Mouse (Mus musculus) ovary, postnatal 36 days (tissue): ENCODE data around the gene Aqp7.
"Not testable (repeated sequence)": the region's sequence is repeated elsewhere in the genome, so short reads cannot be mapped to it uniquely, and the experiment has no call there.

Experiments used
- DNase-seq: peaks from one replicate; pipeline ENCODE4 v3.0.0; 2022; ENCODE audit warnings: low spot score, mixed read lengths

Aqp7 gene

DNA sequence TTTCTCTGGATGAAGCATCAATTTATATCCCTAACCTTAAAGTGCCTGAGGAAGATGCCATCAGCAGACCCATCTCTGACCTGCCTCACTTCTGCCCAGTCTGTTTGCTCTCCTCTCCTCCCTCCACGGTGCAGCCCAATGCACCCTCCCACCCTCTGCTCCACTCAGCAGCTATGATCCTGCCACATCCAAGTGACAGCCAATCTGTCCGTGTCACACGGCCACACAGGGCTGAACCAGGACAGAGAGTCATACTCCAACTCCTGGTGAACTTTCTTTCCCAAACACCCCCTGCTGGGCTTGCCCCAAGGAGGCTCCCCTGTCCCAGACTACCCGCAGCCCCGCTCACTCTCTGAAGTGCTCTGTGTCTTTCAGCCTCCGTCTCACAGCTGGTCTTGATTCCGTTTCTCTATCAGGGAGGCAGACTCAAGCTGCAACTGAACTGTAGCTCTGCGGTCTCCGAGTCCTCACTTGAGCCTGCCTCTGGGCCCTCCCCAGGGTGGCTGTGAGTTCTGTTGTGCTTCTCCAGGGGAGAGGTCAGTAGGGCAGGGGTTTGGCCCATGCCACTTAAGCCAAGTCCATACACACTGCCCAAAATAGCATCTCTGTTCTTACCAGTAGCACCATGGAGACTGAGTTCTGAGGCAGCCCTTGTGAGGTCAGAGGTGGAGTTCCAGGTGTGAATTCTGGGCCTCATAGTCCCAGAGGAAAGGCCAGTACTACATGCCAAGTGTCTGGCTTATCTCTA lies at the start of gene Aqp7:
Gene Aqp7 (minus strand): TSS at position 616 of the 748 bp plus-strand sequence.
- DNase-seq: no peak

GRCm38 (mm10) chr4:41097381-41097780 lies 49.4 kb upstream of the Aqp7 start:
- DNase-seq: no peak

GRCm38 (mm10) chr4:41096794-41097193 lies 48.9 kb upstream of the Aqp7 start:
- DNase-seq: no peak

- no peak for DNase-seq
These were observed 48.2 kb upstream of the Aqp7 start for GRCm38 (mm10) chr4:41096169-41096568.

DNA sequence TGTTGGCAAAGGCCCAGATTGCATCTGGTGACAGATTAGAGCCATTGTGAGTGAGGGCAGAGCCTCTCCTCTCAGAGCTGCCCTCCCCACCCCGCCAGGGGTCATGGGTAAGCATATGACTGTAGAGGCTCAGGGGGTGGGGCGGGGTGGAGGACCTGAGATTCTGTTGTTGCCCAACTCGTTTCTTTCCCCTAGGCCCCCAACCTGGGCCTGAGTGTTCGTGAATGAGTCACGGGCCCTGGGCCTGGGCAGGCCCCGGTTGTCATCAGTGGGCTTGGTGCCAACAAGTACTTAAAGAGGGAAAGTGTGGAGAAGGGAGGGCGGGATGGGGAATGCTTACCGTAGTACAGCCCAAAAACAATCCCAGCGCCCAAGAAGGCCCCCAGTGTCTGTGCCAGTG lies 46.4 kb upstream of the Aqp7 start:
- no peak for DNase-seq

DNA sequence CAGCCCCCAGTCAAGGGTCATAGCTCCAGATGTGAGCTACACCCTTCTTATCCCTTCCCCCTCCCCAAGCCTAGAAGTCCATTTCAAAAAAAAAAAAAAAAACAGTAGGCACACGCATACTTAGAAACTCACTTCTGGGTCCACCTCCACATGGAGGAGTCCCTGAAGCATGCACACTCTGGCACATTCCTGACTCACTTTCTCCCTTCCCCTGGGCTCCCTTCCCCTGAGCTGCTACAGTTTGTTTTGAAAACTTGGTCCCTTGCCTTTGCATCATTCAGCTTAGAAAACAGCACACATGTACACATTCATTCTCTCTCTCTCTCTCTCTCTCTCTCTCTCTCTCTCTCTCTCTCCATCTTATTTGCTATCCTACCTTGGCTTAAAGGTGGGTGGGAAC lies 45.0 kb upstream of the Aqp7 start:
- DNase-seq: no peak

DNA sequence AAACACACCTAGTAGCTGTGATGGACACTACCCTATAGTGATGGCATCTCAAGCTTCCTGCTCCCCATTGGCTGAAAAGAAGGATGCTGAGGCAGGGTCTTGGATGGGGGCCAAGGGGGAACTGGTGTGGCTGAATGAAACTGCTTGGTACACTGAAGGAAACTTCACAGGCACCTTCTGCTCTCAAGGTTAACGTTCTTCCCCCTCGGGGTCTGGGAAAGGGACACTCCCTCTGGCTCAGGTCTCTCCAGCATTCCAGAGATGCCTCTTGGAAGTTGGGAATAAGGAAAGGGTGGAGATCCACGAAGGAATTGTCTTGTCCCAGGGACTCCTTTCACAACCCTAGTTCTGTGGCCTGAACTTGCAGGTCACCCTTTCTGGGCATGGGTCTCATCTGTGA lies 43.5 kb upstream of the Aqp7 start:
- no peak for DNase-seq

DNA sequence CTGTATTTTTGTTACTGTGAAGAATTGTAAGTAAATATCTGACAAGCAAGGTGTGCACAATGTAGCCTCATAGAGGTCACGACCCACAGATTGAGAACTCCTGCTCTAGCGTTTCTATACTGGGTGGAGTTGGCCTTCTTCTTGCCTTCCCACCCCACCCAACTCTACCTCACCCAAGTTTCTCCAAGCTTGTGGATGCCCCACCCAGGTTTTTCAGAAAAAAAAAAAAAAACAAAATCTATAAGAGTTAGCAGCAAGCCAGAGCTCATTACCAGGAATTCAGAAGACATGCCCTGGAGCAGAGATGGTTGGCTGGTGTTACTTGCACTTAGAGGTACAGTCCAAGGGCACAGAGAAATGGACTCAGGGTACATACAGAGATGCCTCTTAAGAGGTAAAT lies 41.8 kb upstream of the Aqp7 start:
- no peak for DNase-seq

DNA sequence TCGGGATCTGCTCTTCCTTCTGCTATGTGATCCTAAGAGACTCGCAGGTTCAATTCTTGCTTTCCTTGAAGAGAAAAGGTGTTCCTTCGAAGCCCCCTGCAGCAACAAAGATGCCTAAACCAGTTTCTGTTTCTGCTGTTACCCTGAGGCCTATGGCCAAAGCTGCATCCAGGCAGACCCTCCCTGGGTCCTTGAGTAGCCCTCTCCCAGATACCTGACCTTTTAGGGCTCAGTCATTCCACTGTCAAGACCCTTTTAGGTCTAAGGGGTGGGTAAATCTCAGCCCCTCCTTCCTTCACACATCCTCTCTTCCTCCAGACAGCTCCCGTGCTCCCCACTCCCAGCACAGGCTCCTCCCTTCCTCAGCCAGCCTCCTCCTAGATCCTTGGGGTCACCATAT lies 41.2 kb upstream of the Aqp7 start:
- no peak for DNase-seq

GRCm38 (mm10) chr4:41087459-41088298 lies 39.7 kb upstream of the Aqp7 start:
- DNase-seq: no peak

GRCm38 (mm10) chr4:41086947-41087346 lies 39.0 kb upstream of the Aqp7 start:
- no peak for DNase-seq

GRCm38 (mm10) chr4:41084819-41085218 lies 36.9 kb upstream of the Aqp7 start:
- DNase-seq: no peak

- not testable (repeated sequence) for DNase-seq
These were observed 34.9 kb upstream of the Aqp7 start for GRCm38 (mm10) chr4:41082803-41083202.

DNA sequence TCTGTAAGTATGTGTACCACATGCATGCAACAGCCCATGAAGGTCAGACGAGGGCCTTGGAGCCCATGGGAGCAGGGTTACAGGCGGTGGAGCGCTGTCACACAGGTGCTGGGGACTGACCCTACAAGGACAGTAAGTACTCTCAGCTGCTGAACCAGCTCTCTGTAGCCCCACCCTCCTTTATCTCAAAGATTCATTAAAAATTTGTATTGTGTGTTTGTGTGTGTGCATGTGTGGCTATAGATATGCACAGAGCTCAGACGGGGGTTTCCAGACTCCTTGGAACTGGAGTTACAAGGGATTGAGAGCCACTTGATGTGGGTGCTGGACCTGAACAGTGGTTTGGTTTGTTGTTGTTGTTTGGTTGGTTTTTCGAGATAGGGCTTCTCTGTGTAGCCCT lies 33.8 kb upstream of the Aqp7 start:
- no peak for DNase-seq

DNA sequence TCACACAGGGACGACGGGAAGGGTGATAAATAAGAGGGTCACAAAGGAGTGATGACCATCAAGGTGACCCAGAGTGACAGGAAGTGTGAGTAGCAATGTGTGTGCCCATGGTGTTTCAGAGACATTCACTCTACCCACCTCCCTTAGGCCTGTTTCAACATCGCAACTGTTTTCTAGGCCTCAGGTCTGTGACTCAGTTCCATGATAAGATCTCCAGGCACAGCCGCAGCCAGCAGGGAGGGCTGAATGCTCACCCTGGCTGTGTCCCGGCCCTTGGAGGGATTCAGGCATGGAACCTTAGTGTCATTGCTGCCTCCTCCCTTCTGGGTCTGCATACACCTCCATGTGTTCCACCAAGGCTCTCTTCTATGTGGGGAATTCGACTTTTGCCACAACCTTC lies 30.8 kb upstream of the Aqp7 start:
- DNase-seq: no peak

GRCm38 (mm10) chr4:41074461-41074860 lies 26.5 kb upstream of the Aqp7 start:
- DNase-seq: no peak

DNA sequence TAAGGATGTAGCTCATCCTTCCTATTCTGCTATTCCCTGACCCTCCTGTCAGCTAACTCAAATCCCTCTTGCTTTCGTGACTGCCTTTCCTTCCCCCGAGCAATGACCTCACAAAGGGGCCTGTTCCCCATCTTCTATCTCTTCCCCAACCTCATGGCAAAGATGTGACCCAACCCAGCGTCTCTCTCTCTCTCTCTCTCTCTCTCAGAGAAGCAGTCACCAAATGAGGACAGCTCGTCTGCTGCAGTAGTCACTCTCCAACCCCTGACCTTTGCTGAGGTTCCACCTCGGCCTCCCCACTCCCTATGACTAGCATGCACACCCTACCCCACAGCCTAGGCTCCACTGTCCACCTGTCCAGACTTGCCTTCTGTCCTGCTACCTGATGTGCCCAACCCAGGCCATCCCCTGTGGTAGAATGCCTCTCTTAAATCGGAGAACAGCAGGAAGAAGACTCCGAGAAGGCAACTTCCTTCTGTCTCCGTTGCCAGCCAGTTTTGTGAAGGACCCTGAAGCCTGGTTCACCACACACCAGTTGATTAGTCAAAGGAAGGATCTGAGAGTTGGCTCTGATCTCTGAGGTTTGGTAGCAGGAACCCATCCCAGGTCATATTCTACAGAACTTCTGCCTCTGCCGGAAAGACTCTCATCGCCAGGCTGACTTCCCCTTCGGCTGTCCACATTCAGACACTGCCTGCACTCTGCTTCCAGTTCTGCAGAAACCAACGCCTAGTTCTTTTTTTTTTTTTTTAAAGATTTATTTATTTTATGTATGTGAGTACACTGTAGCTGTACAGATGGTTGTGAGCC lies 25.3 kb upstream of the Aqp7 start:
- no peak for DNase-seq

- DNase-seq: no peak
These were observed 23.8 kb upstream of the Aqp7 start for GRCm38 (mm10) chr4:41071500-41072429.

DNA sequence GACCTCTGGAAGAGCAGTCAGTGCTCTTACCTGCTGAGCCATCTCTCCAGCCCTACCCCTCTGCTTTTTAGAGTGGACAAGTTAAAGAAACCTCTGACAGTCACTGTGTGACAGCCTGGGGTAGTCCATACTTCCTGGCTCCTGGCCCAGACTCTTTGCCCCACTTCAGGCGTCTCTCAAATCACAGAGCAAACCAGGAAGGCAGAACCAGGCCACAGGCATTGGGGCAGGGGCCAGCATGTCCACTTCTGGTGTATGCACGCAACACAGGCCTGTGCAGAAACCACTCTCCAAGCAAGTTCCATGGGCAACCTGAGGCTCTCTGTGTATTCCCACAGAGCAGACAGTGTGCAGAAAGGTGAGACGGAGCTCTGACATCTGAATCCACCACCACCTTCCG lies 17.3 kb upstream of the Aqp7 start:
- no peak for DNase-seq

GRCm38 (mm10) chr4:41063894-41064673 lies 16.1 kb upstream of the Aqp7 start:
- DNase-seq: peak; percentile 31

DNA sequence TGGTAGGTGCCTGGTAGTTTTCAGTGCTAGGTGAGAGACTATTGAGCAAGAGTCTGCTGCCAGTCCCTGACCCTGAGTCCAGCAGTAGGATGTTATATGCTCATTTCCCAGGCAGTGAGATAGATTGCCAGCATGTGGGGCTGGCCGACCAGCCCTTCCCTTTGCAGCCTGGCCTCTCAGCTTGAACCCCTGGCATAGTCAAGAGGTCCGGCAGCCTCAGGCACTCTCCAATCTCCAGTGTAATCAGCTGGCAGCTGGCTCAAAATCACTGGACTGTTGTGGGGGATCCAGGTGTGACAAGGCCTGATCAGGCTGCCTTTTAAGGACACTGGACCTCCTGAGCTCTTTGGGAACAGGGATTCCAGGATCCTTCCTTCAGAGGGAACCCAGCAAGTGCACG lies 15.4 kb upstream of the Aqp7 start:
- DNase-seq: no peak
